Mouse (Mus musculus) adrenal gland, adult (tissue): ENCODE measurements around the gene Magoh.

Experiments used
- DNase-seq, 2 experiments: peaks; one replicate each; pipeline ENCODE4 v3.0.0; 2022 to 2023; ENCODE audit warnings: low spot score in 1 of 2; ENCODE audit not compliant: inconsistent age in 2 of 2

Magoh gene

GRCm38 (mm10) chr4:107889385-107889730, 9.8 kb downstream of the Magoh start:
- DNase-seq = no peak

GRCm38 (mm10) chr4:107889731-107890432, 10.3 kb downstream of the Magoh start, which contains the start of gene 0610037L13Rik:
Gene 0610037L13Rik (plus strand): TSS chr4:107889813.
- DNase-seq = peak; percentile 97

GRCm38 (mm10) chr4:107892663-107893062, 13.1 kb downstream of the Magoh start:
- peak in 1 of 2 experiments; percentile 40 for DNase-seq

DNA sequence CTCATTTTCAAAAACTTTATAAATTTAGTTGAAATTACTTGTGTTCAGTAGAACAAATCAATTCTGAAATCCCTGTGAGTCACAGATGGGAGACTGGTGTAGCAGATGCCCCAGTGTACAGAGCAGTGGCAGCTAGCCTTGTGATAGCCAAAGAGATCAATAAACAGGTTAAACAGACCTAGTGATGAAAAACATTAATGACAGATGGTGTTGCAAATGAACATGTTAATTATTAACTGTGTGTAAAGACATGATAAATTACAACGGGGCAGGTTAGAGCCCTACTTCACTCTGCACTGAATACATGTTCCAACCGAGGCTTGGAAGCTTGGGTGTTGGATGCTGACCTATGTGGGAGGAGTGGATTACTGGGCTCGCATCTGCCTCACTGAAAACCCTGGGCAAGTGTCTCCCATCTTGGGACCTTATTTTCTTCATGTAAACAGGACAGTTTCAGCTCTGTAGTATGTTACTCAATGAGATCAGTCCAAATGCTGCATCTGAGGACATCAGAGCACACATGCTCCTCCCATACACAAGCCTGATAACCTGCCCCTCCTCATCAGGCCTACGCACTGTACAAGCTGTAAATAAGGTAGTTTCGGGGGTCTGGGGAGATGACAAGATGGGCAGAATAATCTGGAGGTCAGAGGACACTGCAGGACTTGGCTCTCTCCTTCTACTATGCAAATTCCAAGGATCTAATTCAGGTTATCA, 19.8 kb downstream of the Magoh start:
- no peak for DNase-seq

- peak in 1 of 2 experiments; percentile 36 for DNase-seq
Measured at GRCm38 (mm10) chr4:107900206-107900605, 20.7 kb downstream of the Magoh start.

GRCm38 (mm10) chr4:107904252-107904651, 24.7 kb downstream of the Magoh start:
- no peak for DNase-seq

DNA sequence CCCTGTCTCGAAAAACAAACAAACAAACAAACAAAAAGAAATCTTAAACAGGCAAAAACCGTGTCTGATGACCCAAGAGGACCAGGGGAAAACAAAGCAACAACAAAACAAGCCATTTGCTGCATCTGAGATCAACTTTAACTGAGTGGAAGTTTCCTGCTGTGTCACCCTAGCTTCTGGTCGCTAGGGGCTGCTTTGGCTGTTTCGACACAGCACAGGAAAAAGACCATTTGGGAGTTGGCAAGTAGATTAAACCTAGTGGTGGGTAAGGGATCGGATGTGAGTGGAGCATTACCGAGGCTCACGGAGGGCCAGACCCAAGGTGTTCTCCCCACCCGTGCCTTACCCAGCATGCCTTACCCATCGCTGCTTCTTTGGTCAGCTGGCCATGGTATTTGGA, 27.0 kb downstream of the Magoh start:
- no peak for DNase-seq

- no peak for DNase-seq
Measured at GRCm38 (mm10) chr4:107910020-107910419, 30.5 kb downstream of the Magoh start.

DNA sequence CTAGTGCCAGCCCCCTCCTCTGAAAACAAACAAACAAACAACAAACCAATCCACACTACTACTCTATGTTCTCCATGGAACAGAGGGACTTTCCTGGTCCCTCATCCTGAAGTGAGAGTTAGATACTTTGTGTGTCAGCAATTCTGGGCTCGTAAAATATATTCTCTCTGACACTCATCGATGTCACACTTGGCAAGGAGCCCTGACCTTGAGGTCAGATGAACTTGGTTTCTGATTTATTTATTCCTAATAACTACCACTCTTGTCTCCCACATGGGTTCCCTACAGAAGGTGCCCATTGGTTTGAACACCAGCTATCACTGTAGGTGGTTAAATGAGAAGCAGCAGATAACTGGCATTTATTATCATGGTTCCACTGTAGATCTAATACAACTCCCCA, 40.8 kb downstream of the Magoh start:
- peak; percentile 63 to 86 for DNase-seq

- peak; percentile 75 to 91 for DNase-seq
Measured at GRCm38 (mm10) chr4:107921152-107921695, 41.7 kb downstream of the Magoh start.

- peak; percentile 26 to 77 for DNase-seq
Measured at GRCm38 (mm10) chr4:107921952-107922351, 42.4 kb downstream of the Magoh start.

DNA sequence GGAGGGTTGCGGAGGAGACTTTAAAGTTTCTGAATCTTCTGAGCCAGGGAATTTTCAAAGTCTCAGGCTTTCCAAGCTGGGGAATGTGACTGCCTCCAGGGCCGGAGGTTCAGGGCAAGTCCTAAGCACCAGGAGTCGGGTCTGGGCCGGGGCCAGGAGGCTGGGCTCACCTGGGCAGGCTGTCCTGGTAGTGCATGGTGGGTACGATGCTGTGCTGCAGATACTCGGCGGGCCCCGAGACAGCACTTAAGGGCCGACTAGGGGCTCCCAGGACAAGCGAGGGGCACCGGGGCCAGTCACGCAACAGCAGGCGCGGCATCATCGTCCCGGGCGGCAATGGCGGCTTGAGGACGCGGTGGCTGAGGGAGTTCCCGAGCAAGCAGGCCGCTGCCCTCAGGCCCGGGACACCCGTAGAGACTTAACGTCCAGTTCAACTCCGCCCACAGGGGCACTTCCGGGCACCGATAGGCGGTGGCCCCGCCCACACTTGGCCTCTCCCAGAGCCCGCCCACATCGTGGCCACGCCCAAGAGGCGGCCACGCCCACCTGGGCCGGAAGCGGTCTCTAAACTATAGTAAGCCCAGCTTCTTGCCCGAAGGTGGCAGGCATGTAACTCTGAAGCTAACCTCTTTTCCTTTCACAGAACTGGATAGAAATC, 43.7 kb downstream of the Magoh start, which contains the start of gene Cpt2:
Cpt2 (minus strand) TSS at position 466 of the 658 bp plus-strand sequence.
- DNase-seq = peak; percentile 95 to 98

DNA sequence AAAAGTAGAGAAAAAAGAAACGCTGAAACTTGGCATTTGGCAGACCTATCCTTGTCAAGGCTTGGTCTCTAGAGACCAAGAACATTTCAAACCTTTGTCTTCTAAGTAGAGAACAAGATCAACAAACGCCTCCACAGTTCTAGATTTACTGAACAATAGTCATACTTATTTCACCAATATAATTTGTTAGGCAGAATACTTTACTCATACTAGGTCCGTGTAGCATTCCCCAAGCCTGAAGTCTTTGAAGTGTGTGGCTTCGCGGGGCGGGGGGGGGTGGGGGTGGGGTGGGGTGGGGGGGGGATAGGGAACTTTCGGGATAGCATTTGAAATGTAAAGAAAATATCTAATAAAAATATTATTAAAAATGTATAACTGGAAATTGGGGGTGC, 44.2 kb downstream of the Magoh start:
- no peak for DNase-seq

GRCm38 (mm10) chr4:107928269-107928668, 48.7 kb downstream of the Magoh start:
- DNase-seq = no peak

- no peak for DNase-seq
Measured at GRCm38 (mm10) chr4:107928726-107929125, 49.2 kb downstream of the Magoh start.

GRCm38 (mm10) chr4:107931453-107931852, 51.9 kb downstream of the Magoh start:
- DNase-seq = no peak

GRCm38 (mm10) chr4:107933239-107933638, 53.7 kb downstream of the Magoh start:
- DNase-seq = no peak

DNA sequence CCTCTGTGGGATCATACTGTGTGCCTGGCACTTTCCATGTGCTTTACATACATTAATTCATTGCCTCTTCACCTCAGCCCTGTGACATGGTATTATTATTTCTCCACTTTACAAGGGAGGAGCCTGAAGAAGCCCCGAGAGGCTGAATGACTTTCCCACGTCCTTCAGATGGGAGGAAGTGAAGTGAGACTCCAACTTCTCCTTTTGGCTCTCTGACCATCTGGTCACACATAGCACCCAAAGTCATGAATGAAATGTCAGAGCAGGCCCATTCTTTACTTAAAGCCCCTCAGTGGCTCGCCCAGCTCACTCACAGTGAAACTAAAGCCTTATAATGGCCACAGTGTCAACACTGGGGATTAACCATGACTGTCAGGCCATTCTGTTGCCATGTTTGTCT, 55.7 kb downstream of the Magoh start:
- no peak for DNase-seq
